Comparison of ENCODE assay signal across 8 mouse cellular contexts in genomic region chr8:57576238-57576637, GRCm38 (mm10).
DNase-seq lines count a peak whose midpoint lies in the region; ATAC-seq and TF ChIP-seq lines count a peak whose summit lies in the region.

No protein-coding gene starts in this region.

- H3K9ac ChIP-seq in embryonic facial prominence, embryonic 14.5 days (ENCODE audit: low read depth, low read length): no peak overlapping the region
- no peak overlapping the region for H3K9ac ChIP-seq in heart, postnatal 0 days (replicated peaks; ENCODE audit: low read depth, low read length)
- peak overlapping the region; percentile 20; the same call in 1 of the 2 replicates for H3K9ac ChIP-seq in liver, embryonic 11.5 days (ENCODE audit: low read depth, low read length)
- H3K9ac ChIP-seq in midbrain, postnatal 0 days (replicated peaks; ENCODE audit: low read length, poor library complexity, severe bottlenecking): no peak overlapping the region

- TF ChIP-seq CTCF in heart, postnatal 0 days (IDR thresholded peaks at IDR 0.05; ENCODE audit: low read depth): peak; percentile 46
- TF ChIP-seq CTCF in midbrain, postnatal 0 days (IDR thresholded peaks at IDR 0.05): peak; percentile 43

- no peak overlapping the region for H3K4me3 ChIP-seq in embryonic facial prominence, embryonic 14.5 days (ENCODE audit: low read depth, low read length)
- H3K4me3 ChIP-seq in heart, postnatal 0 days (ENCODE audit: low read depth, low read length): no peak overlapping the region
- H3K4me3 ChIP-seq in liver, embryonic 11.5 days (ENCODE audit: low read depth, low read length): no peak overlapping the region
- no peak overlapping the region for H3K4me3 ChIP-seq in midbrain, postnatal 0 days (ENCODE audit: low read depth, low read length)

- H3K4me2 ChIP-seq in embryonic facial prominence, embryonic 14.5 days (ENCODE audit: low read depth, low read length): no peak overlapping the region
- H3K4me2 ChIP-seq in heart, postnatal 0 days (ENCODE audit: low read depth, low read length): no peak overlapping the region
- H3K4me2 ChIP-seq in liver, embryonic 11.5 days: peak overlapping the region; percentile 45
- no peak overlapping the region for H3K4me2 ChIP-seq in midbrain, postnatal 0 days (ENCODE audit: low read depth, low read length, poor library complexity, severe bottlenecking)

- no peaks in the 10 kb centered on the region for H3K9me3 ChIP-seq in embryonic facial prominence, embryonic 14.5 days (ENCODE audit: control insufficient read depth, low read length)
- no peaks in the 10 kb centered on the region for H3K9me3 ChIP-seq in heart, postnatal 0 days (replicated peaks; ENCODE audit: control insufficient read depth, low read length)
- H3K9me3 ChIP-seq in liver, embryonic 11.5 days (ENCODE audit: control insufficient read depth, low read length): no peaks in the 10 kb centered on the region
- H3K9me3 ChIP-seq in midbrain, postnatal 0 days (ENCODE audit: low read length): no peaks in the 10 kb centered on the region

- H3K4me1 ChIP-seq in embryonic facial prominence, embryonic 14.5 days (ENCODE audit: control insufficient read depth, insufficient read depth, low read length): peaks cover 13% of the 10 kb centered on the region; the same call in 1 of the 2 replicates
- peaks cover 14% of the 10 kb centered on the region; the same call in 1 of the 2 replicates for H3K4me1 ChIP-seq in heart, postnatal 0 days (ENCODE audit: control insufficient read depth, insufficient read depth)
- H3K4me1 ChIP-seq in liver, embryonic 11.5 days (replicated peaks; ENCODE audit: control insufficient read depth, insufficient read depth, low read length): peaks cover 22% of the 10 kb centered on the region
- no peaks in the 10 kb centered on the region for H3K4me1 ChIP-seq in midbrain, postnatal 0 days (ENCODE audit: insufficient read depth, low read length)

- no peaks in the 10 kb centered on the region for H3K27me3 ChIP-seq in embryonic facial prominence, embryonic 14.5 days (replicated peaks; ENCODE audit: control insufficient read depth, insufficient read depth, low read length)
- H3K27me3 ChIP-seq in heart, postnatal 0 days (ENCODE audit: control insufficient read depth, insufficient read depth, low read length): no peaks in the 10 kb centered on the region
- H3K27me3 ChIP-seq in liver, embryonic 11.5 days (replicated peaks; ENCODE audit: control insufficient read depth, insufficient read depth, low read length): no peaks in the 10 kb centered on the region
- no peaks in the 10 kb centered on the region for H3K27me3 ChIP-seq in midbrain, postnatal 0 days (ENCODE audit: insufficient read depth, low read length)

- TF ChIP-seq EP300 in heart, postnatal 0 days (IDR thresholded peaks at IDR 0.05; ENCODE audit: low read depth): no peak

- no peaks in the 10 kb centered on the region for H3K36me3 ChIP-seq in embryonic facial prominence, embryonic 14.5 days (ENCODE audit: control insufficient read depth, insufficient read depth, low read length)
- no peaks in the 10 kb centered on the region for H3K36me3 ChIP-seq in heart, postnatal 0 days (replicated peaks; ENCODE audit: control insufficient read depth, insufficient read depth, low read length)
- no peaks in the 10 kb centered on the region for H3K36me3 ChIP-seq in liver, embryonic 11.5 days (ENCODE audit: control insufficient read depth, insufficient read depth, low read length)
- no peaks in the 10 kb centered on the region for H3K36me3 ChIP-seq in midbrain, postnatal 0 days (ENCODE audit: insufficient read depth, low read length)

- peak; percentile 61 for ATAC-seq in embryonic facial prominence, embryonic 14.5 days (ENCODE audit: low read depth)
- peak; percentile 96 for ATAC-seq in heart, postnatal 0 days (ENCODE audit: insufficient read depth, low read depth)
- ATAC-seq in liver, embryonic 11.5 days (replicated peaks; ENCODE audit: low FRiP score): peak; percentile 97
- peak; percentile 69; the same call in 1 of the 2 replicates for ATAC-seq in midbrain, postnatal 0 days (ENCODE audit: low FRiP score)

- peak; percentile 68 to 76 for DNase-seq in B cell, adult 2 months
- DNase-seq in Muller cell, postnatal 12 days (ENCODE audit: inconsistent ontology term): peak; percentile 61
- peak; percentile 48 for DNase-seq in embryonic facial prominence, embryonic 14.5 days (ENCODE audit: low spot score)
- peak; percentile 74 for DNase-seq in heart, postnatal 0 days (ENCODE audit: low spot score)
- peak; percentile 56 for DNase-seq in liver, embryonic 11.5 days (ENCODE audit: low spot score)
- peak; percentile 55 for DNase-seq in midbrain, postnatal 0 days (ENCODE audit: low spot score)
- peak; percentile 30 for DNase-seq in testis, postnatal 14 days (ENCODE audit: low spot score)
- no peak for DNase-seq in frontal cortex, postnatal 10 days (ENCODE audit: low spot score in 2 of 2)

- H3K27ac ChIP-seq in embryonic facial prominence, embryonic 14.5 days (replicated peaks; ENCODE audit: low read depth, low read length): no peak overlapping the region
- no peak overlapping the region for H3K27ac ChIP-seq in heart, postnatal 0 days (ENCODE audit: low read depth)
- peak overlapping the region; percentile 73 for H3K27ac ChIP-seq in liver, embryonic 11.5 days (ENCODE audit: low read depth, low read length)
- H3K27ac ChIP-seq in midbrain, postnatal 0 days (ENCODE audit: low read depth, low read length): no peak overlapping the region

- 59% methylated on average over 7 of the region's 7 CpGs for WGBS in embryonic facial prominence, embryonic 14.5 days
- whole genome bisulfite sequencing in heart, postnatal 0 days: 5% methylated on average over 7 of the region's 7 CpGs
- WGBS in liver, embryonic 11.5 days: 16% methylated on average over 7 of the region's 7 CpGs
- 27% methylated on average over 7 of the region's 7 CpGs for WGBS in midbrain, postnatal 0 days

Comparison
In these comparisons a context has a peak if more than half of its experiments do, and no peak if none do; other contexts are left out.
1. DNase-seq: peak in B cell, adult 2 months (2 of 2), Muller cell, postnatal 12 days (single experiment), embryonic facial prominence, embryonic 14.5 days (single experiment), heart, postnatal 0 days (single experiment), liver, embryonic 11.5 days (single experiment), midbrain, postnatal 0 days (single experiment) and testis, postnatal 14 days (single experiment); none in frontal cortex, postnatal 10 days (0 of 2).
2. Peak in every context shown above with its lines, with median percentiles within 50 percentile points of each other: ATAC-seq.